Mouse (Mus musculus): ENCODE measurements at regions not wholly inside any gene's neighbourhood (a gene's known extent, or its start where the extent isn't known, plus 50 kb on each side); places are given as distances from the start of the nearest gene placed in this dataset.

DNA sequence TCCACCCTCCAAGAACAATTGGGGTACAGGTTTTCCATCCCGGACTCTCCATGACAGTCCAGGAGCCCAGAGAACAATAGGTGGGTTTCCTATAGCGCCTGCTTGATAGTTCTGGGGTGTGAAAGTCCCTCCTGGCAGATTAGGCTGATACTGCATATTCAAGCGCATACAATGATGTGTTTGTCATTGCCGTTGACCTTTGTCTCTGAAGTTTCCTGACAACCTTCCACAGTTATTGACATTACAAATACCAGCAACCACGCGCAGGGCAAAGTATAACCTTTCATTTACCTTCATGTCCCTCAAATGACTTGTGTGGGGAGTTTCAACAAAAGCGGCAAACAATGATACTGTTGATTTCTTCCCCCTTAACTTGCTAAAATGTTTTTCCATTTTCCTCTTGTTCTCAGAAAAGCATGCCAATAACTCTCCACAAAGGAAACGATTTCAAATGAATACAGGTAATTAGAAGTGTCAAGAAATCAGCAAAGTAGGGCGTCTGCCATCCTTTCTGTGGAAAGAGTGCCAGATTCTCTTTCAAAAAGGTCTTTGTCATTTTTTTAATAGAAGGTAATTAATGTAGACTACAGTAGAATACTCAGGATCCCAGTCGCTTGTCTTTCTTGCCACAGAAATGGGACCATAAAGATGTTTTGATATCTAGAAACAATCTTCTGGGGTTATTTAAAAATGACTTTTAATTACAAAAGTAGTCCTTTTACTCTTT is 60.9 kb upstream of the BC052040 start:
- H3K4me3 ChIP-seq: no peak overlapping the region
- TF ChIP-seq CEBPB (IDR thresholded peaks at IDR 0.05; ENCODE audit: insufficient read depth, poor library complexity, severe bottlenecking) (no peak), REST (IDR thresholded peaks at IDR 0.05; ENCODE audit: insufficient read depth, insufficient read length) (no peak), SRF (IDR thresholded peaks at IDR 0.05; ENCODE audit: control insufficient read depth, insufficient read length, low read depth) (no peak), POLR2AphosphoS2 (IDR thresholded peaks at IDR 0.05; ENCODE audit: insufficient read length, low read depth) (no peak), MYOD1 (IDR thresholded peaks at IDR 0.05; ENCODE audit: control insufficient read depth in 1 of 3, insufficient read length in 2 of 3, low read depth in 2 of 3) (no peak), MAX (IDR thresholded peaks at IDR 0.05; ENCODE audit: low read depth) (no peak), TCF12 (IDR thresholded peaks at IDR 0.05; ENCODE audit: insufficient read depth, poor library complexity, severe bottlenecking) (no peak), MYOG (IDR thresholded peaks at IDR 0.05; ENCODE audit: control insufficient read depth in 1 of 3, insufficient read depth in 1 of 3, insufficient read length in 2 of 3, low read depth in 2 of 3) (no peak), USF1 (IDR thresholded peaks at IDR 0.05; ENCODE audit: low read depth) (no peak), E2F4 (IDR thresholded peaks at IDR 0.05; ENCODE audit: insufficient read depth) (no peak)
- H3K79me2 ChIP-seq (ENCODE audit: control insufficient read depth, insufficient read depth): no peaks in the 10 kb centered on the region
- H3K27me3 ChIP-seq (ENCODE audit: control insufficient read depth, insufficient read depth, insufficient read length): no peaks in the 10 kb centered on the region
- H3K4me2 ChIP-seq (ENCODE audit: low read depth): no peak overlapping the region
- no peaks in the 10 kb centered on the region for H3K36me3 ChIP-seq (ENCODE audit: control insufficient read depth, insufficient read depth)
- H3ac ChIP-seq (ENCODE audit: control insufficient read depth, insufficient read length): no peak overlapping the region

DNA sequence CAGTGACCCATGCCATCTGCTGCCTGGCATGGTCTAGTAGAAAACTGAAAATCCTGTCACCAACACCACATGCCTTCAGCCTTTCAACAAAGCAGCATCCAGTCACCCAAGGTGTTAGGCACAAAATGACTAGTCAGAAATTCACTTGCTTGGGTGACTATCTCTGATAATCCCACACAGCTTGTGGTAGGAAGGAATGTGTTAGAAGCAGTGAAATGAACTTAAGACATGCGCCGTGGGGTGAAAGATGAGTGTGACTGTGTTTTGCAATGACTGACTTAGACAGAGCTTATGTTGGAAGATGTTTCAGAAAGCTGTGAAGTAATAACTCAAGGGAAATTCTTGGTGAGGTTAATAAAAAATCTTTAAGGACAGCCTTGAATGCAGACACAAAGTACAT is 51.6 kb upstream of the BC052040 start:
- H3ac ChIP-seq (ENCODE audit: control insufficient read depth, insufficient read length): no peak overlapping the region
- TF ChIP-seq SRF (IDR thresholded peaks at IDR 0.05; ENCODE audit: control insufficient read depth, insufficient read length, low read depth) (no peak), USF1 (IDR thresholded peaks at IDR 0.05; ENCODE audit: low read depth) (no peak)
- H3K79me2 ChIP-seq (ENCODE audit: control insufficient read depth, insufficient read depth): no peaks in the 10 kb centered on the region

More for the DNA sequence above, 51.6 kb upstream of the BC052040 start:
- Histone ChIP-seq H3K27me3 (ENCODE audit: control insufficient read depth, insufficient read depth, insufficient read length) (no peaks in the 10 kb centered on the region), H3K4me2 (ENCODE audit: low read depth) (no peak overlapping the region), H3K4me3 (no peak overlapping the region), H3K36me3 (ENCODE audit: control insufficient read depth, insufficient read depth) (no peaks in the 10 kb centered on the region)

All from myocyte (in vitro differentiated cells).